ENCODE assay signal across 20 mouse cellular contexts in genomic region chr8:124389495-124389894, GRCm38 (mm10). TPM values are rescaled to one million over a fixed set of nuclear protein-coding genes. Genes with fewer than 3 reads are reported as not detected.
A peak's percentile ranks its signal among the peaks of the same experiment; 100 is the strongest.
DNase-seq lines count a peak whose midpoint lies in the region; TF ChIP-seq lines count a peak whose summit lies in the region.
"Had no signal": no experiment of that assay in that cellular context is flagged by ENCODE, and none has a peak within 500 bp of the region (broad histone marks: within the 10 kb centered on the region; RNA-seq: fewer than 3 reads in every experiment).

No protein-coding gene starts in this region.

- no peaks in the 10 kb centered on the region for H3K27me3 ChIP-seq in cerebellum, adult 2 months (ENCODE audit: control insufficient read depth, insufficient read depth, low read length)
- no peaks in the 10 kb centered on the region for H3K27me3 ChIP-seq in hindbrain, embryonic 10.5 days (ENCODE audit: insufficient read depth, poor library complexity, severe bottlenecking)
- H3K27me3 ChIP-seq: embryonic facial prominence, embryonic 15.5 days; forebrain, embryonic 12.5 days; heart, embryonic 12.5 days; midbrain, embryonic 13.5 days had no signal

- no peaks in the 10 kb centered on the region for H3K36me3 ChIP-seq in hindbrain, embryonic 10.5 days
- H3K36me3 ChIP-seq: embryonic facial prominence, embryonic 15.5 days; forebrain, embryonic 12.5 days; heart, embryonic 12.5 days had no signal

- H3K4me1 ChIP-seq in cerebellum, adult 2 months (ENCODE audit: control insufficient read depth, insufficient read depth, low read length) = peaks cover 58% of the 10 kb centered on the region
- H3K4me1 ChIP-seq in hindbrain, embryonic 10.5 days (replicated peaks) = peaks cover 15% of the 10 kb centered on the region
- H3K4me1 ChIP-seq: forebrain, embryonic 12.5 days; heart, embryonic 12.5 days had no signal

- H3K4me3 ChIP-seq in cerebellum, adult 2 months (replicated peaks; ENCODE audit: insufficient read depth, low read depth, low read length) = no peak overlapping the region
- H3K4me3 ChIP-seq in hindbrain, embryonic 10.5 days = no peak overlapping the region
- H3K4me3 ChIP-seq: embryonic facial prominence, embryonic 15.5 days; forebrain, embryonic 12.5 days; heart, embryonic 12.5 days; midbrain, embryonic 13.5 days; myocyte had no signal

- WGBS in cerebellum, adult 2 months = 67% methylated on average over 11 of the region's 11 CpGs
- WGBS in hindbrain, embryonic 10.5 days = 88% methylated on average over 11 of the region's 11 CpGs

- peak; percentile 84 for DNase-seq in left cerebral cortex, adult 11 months (ENCODE audit: low spot score)
- DNase-seq in left cerebral cortex, postnatal 4 days = no peak
- DNase-seq in layer of hippocampus, postnatal 36 days = peak; percentile 67 to 76
- DNase-seq in right cerebral cortex, adult 18-20 months = peak; percentile 94
- no peak for DNase-seq in kidney, postnatal 4 days
- DNase-seq in embryo, embryonic 10 days (ENCODE audit: low spot score) = no peak
- DNase-seq in cerebellum, adult 2 months = no peak
- no peak for DNase-seq in hindbrain, embryonic 10.5 days (ENCODE audit: low spot score)
- DNase-seq: cerebellum, adult 11 months; gastrocnemius, postnatal 25 days; heart, postnatal 36 days; thymus, adult 2 months had no signal

- TF ChIP-seq POLR2A in cerebellum, adult 2 months (IDR thresholded peaks at IDR 0.05; ENCODE audit: borderline replicate concordance, insufficient read depth, low read length) = no peak

- intact Hi-C loops in left cerebral cortex, postnatal 4 days (cut with DNase I) = no loop called here

- H3K27ac ChIP-seq in cerebellum, adult 2 months (ENCODE audit: insufficient read depth, low read length) = no peak overlapping the region
- no peak overlapping the region for H3K27ac ChIP-seq in hindbrain, embryonic 10.5 days
- H3K27ac ChIP-seq: embryonic facial prominence, embryonic 15.5 days; forebrain, embryonic 12.5 days; midbrain, embryonic 13.5 days had no signal

- TF ChIP-seq CTCF in cerebellum, adult 2 months (IDR thresholded peaks at IDR 0.05; ENCODE audit: borderline replicate concordance, insufficient read depth, low read depth, low read length) = no peak

- H3K9me3 ChIP-seq in hindbrain, embryonic 10.5 days = no peaks in the 10 kb centered on the region
- H3K9me3 ChIP-seq: embryonic facial prominence, embryonic 15.5 days; forebrain, embryonic 12.5 days; midbrain, embryonic 13.5 days had no signal

RNA-seq across cellular contexts. Expression of gene Pgbd5, which starts 50.0 kb away (rescaled TPM):
- 10 to 100 TPM; 62.3 to 64.6 TPM for total RNA-seq in left cerebral cortex, postnatal 4 days (2021)
- 100 to 1,000 TPM; 263 to 289 TPM for total RNA-seq in layer of hippocampus, postnatal 36 days (2021)
- polyA plus RNA-seq in cerebellum, adult 2 months (2012; rRNA removed) = 142 and 155 TPM in 2 replicates
- polyA plus RNA-seq in hindbrain, embryonic 10.5 days (2016; fragmentation: Nextera tagmentation; extraction: Ambion mirVana) = 2.5 and 2.7 TPM in 2 replicates
- total RNA-seq: common myeloid progenitor, adult 5-6 weeks; neutrophil, adult 5-6 weeks had no signal
- polyA plus RNA-seq: activated CD4-positive, CD25-positive, alpha-beta regulatory T cell, adult 4 months had no signal

Comparison
In these comparisons a context has a peak if more than half of its experiments do, and no peak if none do; other contexts are left out.
1. DNase-seq: peak in left cerebral cortex, adult 11 months (single experiment), layer of hippocampus, postnatal 36 days (2 of 2) and right cerebral cortex, adult 18-20 months (single experiment); none in left cerebral cortex, postnatal 4 days (single experiment), kidney, postnatal 4 days (0 of 2), embryo, embryonic 10 days (single experiment), cerebellum, adult 2 months (0 of 2) and hindbrain, embryonic 10.5 days (single experiment).
2. RNA of gene Pgbd5, which starts 50.0 kb away (total RNA-seq): 263 to 289 TPM in layer of hippocampus, postnatal 36 days; 62.3 to 64.6 TPM in left cerebral cortex, postnatal 4 days; every median in the first group is over 4 times any median in the second.